Mouse (Mus musculus): Measurements from ENCODE around the gene Pfkfb3. TPM values are rescaled to one million over a fixed set of nuclear protein-coding genes. Genes with fewer than 3 reads are reported as not detected.

Gene Pfkfb3
- total RNA-seq, 2 experiments from 2014 or later = 14.9 to 20.5 TPM

- intact Hi-C loops (cut with DNase I; ENCODE audit: low total_unique reads) = no loop called here
Measured at GRCm38 (mm10) chr2:11513057-11513967, 40.6 kb downstream of the Pfkfb3 start.

GRCm38 (mm10) chr2:11512127-11512526 lies 41.8 kb downstream of the Pfkfb3 start:
- intact Hi-C loops (cut with DNase I; ENCODE audit: low total_unique reads) = no loop called here
- no peak for DNase-seq

More at GRCm38 (mm10) chr2:11513057-11513967, 40.6 kb downstream of the Pfkfb3 start:
- peak; percentile 66 for DNase-seq

- intact Hi-C loops (cut with DNase I; ENCODE audit: low total_unique reads) = loop anchor here (5.0 kb wide), 2 partner anchors 34 to 171 kb away; no protein-coding TSS in a partner anchor
- DNase-seq = no peak
Measured at GRCm38 (mm10) chr2:11503736-11504135, 50.1 kb downstream of the Pfkfb3 start.

- DNase-seq = peak; percentile 82
- intact Hi-C loops (cut with DNase I; ENCODE audit: low total_unique reads) = loop anchor here (5.0 kb wide), 2 partner anchors 34 to 171 kb away; no protein-coding TSS in a partner anchor
Measured at GRCm38 (mm10) chr2:11502901-11503431, 50.9 kb downstream of the Pfkfb3 start.

- intact Hi-C loops (cut with DNase I; ENCODE audit: low total_unique reads) = loop anchor here (5.0 kb wide), 2 partner anchors 35 to 170 kb away; no protein-coding TSS in a partner anchor
- DNase-seq = peak; percentile 20
Measured at GRCm38 (mm10) chr2:11502255-11502765, 51.6 kb downstream of the Pfkfb3 start.

- intact Hi-C loops (cut with DNase I; ENCODE audit: low total_unique reads) = loop anchor here (5.0 kb wide), 2 partner anchors 36 to 169 kb away; no protein-coding TSS in a partner anchor
- peak; percentile 93 for DNase-seq
Measured at GRCm38 (mm10) chr2:11501301-11502254, 52.3 kb downstream of the Pfkfb3 start.

GRCm38 (mm10) chr2:11500666-11501065 lies 53.2 kb downstream of the Pfkfb3 start:
- intact Hi-C loops (cut with DNase I; ENCODE audit: low total_unique reads) = loop anchor here (5.0 kb wide), 2 partner anchors 37 to 168 kb away; no protein-coding TSS in a partner anchor
- no peak for DNase-seq

- DNase-seq = peak; percentile 40
- intact Hi-C loops (cut with DNase I; ENCODE audit: low total_unique reads) = no loop called here
Measured at GRCm38 (mm10) chr2:11496601-11497031, 57.3 kb downstream of the Pfkfb3 start.

- DNase-seq = peak; percentile 73
- intact Hi-C loops (cut with DNase I; ENCODE audit: low total_unique reads) = no loop called here
Measured at GRCm38 (mm10) chr2:11494841-11495255, 59.0 kb downstream of the Pfkfb3 start.

GRCm38 (mm10) chr2:11492855-11493254 lies 61.0 kb downstream of the Pfkfb3 start:
- intact Hi-C loops (cut with DNase I; ENCODE audit: low total_unique reads) = no loop called here

GRCm38 (mm10) chr2:11491471-11491870 lies 62.4 kb downstream of the Pfkfb3 start:
- DNase-seq = no peak
- intact Hi-C loops (cut with DNase I; ENCODE audit: low total_unique reads) = no loop called here

More at GRCm38 (mm10) chr2:11492855-11493254, 61.0 kb downstream of the Pfkfb3 start:
- DNase-seq = no peak

- intact Hi-C loops (cut with DNase I; ENCODE audit: low total_unique reads) = no loop called here
- no peak for DNase-seq
Measured at GRCm38 (mm10) chr2:11490554-11490953, 63.3 kb downstream of the Pfkfb3 start.

- intact Hi-C loops (cut with DNase I; ENCODE audit: low total_unique reads) = no loop called here
- DNase-seq = no peak
Measured at GRCm38 (mm10) chr2:11483226-11483625, 70.7 kb downstream of the Pfkfb3 start.

GRCm38 (mm10) chr2:11482364-11482763 lies 71.5 kb downstream of the Pfkfb3 start:
- no peak for DNase-seq
- intact Hi-C loops (cut with DNase I; ENCODE audit: low total_unique reads) = no loop called here

GRCm38 (mm10) chr2:11478960-11479359 lies 74.9 kb downstream of the Pfkfb3 start:
- no peak for DNase-seq
- intact Hi-C loops (cut with DNase I; ENCODE audit: low total_unique reads) = no loop called here

- intact Hi-C loops (cut with DNase I; ENCODE audit: low total_unique reads) = no loop called here
- DNase-seq = no peak
Measured at GRCm38 (mm10) chr2:11475316-11475715, 78.6 kb downstream of the Pfkfb3 start.

- DNase-seq = no peak
- intact Hi-C loops (cut with DNase I; ENCODE audit: low total_unique reads) = no loop called here
Measured at GRCm38 (mm10) chr2:11464661-11465099, 89.2 kb downstream of the Pfkfb3 start.

- DNase-seq = no peak
- intact Hi-C loops (cut with DNase I; ENCODE audit: low total_unique reads) = no loop called here
Measured at GRCm38 (mm10) chr2:11460976-11461375, 92.9 kb downstream of the Pfkfb3 start.

- intact Hi-C loops (cut with DNase I; ENCODE audit: low total_unique reads) = no loop called here
- no peak for DNase-seq
Measured at GRCm38 (mm10) chr2:11458494-11458893, 95.4 kb downstream of the Pfkfb3 start.

Data from gastrocnemius, postnatal 14 days (tissue).